Mouse (Mus musculus): ENCODE results near the gene Olfr1032.
"Not testable (repeated sequence)": the region's sequence is repeated elsewhere in the genome, so short reads cannot be mapped to it uniquely, and the experiment has no call there.

Gene Olfr1032

DNA sequence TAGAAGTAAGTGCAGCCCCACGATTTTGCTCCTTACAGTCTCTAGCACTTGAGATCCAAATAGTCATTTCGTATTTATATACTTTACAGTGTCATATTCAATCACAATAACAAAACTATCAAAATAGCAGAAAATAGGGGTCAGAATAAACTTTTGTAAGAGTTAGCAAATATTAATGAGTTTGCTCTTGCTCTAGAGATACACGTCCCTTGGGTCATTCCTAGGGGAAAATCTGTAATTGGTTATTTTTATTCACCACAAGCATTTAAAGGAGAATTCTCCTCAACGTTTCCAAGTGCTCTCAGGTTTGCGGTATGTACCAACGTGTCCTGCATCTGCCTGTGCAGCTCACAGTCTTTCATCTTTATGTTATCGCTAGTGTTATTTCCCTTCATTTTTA lies at the start of gene Olfr1032:
Gene Olfr1032, plus strand, starts transcription at position 301 of the 400 bp plus-strand sequence.
- DNase-seq (ENCODE audit: low read depth), result no peak

GRCm38 (mm10) chr2:85973595-85973994 lies 31.7 kb upstream of the Olfr1032 start, which contains the start of gene Olfr1029:
TSS of gene Olfr1029 (plus strand) at chr2:85973895.
- no peak for DNase-seq (ENCODE audit: low read depth)

GRCm38 (mm10) chr2:85978976-85979375 lies 26.4 kb upstream of the Olfr1032 start, which contains the start of gene Olfr1030:
TSS of gene Olfr1030 (plus strand) at chr2:85979276.
- no peak for DNase-seq (ENCODE audit: low read depth)

GRCm38 (mm10) chr2:85990004-85990403 lies 15.3 kb upstream of the Olfr1032 start, which contains the start of gene Olfr1031:
TSS of gene Olfr1031 (plus strand) at chr2:85990304.
- no peak for DNase-seq (ENCODE audit: low read depth)

DNA sequence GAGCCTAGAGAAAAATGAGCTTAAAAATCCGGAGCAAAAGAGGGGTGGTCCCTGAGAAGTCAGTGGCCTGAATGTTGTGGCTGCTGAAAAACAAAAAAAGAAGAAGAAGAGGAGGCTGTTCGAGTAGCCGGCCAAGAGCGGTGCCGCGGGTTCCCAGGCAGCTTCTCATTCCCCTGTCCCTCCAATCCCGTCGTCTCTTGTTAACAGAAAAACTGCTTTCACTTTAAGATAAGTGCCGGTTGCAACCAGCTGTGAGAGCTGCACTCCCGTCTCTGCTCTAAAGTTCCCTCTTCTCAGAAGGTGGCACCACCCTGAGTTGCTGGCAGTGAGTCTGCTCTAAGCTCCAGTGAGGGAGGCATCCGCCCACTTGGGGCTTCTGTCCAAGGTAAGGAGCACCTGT lies 15.1 kb downstream of the Olfr1032 start, which contains the start of gene Olfr1033:
Gene Olfr1033, plus strand, starts transcription at position 228 of the 400 bp plus-strand sequence.
- DNase-seq (ENCODE audit: low read depth), result not testable (repeated sequence)

DNA sequence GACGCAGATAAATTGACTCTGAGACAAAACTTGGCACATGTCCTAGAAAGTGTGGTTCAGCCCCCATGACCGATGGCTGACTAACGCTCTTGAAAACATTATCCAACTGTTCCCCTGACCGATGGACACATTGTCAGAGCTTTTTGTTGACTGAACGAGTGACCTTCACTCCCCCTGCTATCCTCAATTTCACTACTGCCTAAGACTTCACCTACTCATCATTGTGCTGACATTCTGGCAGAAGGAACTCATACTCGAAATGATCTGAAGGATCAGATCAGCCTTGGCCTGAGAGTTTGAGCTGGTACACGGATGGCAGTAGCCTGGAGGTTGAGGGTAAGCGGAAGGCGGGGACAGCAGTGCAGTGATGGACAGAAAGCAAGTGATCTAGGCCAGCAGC lies 16.2 kb downstream of the Olfr1032 start:
- DNase-seq (ENCODE audit: low read depth), result not testable (repeated sequence)

DNA sequence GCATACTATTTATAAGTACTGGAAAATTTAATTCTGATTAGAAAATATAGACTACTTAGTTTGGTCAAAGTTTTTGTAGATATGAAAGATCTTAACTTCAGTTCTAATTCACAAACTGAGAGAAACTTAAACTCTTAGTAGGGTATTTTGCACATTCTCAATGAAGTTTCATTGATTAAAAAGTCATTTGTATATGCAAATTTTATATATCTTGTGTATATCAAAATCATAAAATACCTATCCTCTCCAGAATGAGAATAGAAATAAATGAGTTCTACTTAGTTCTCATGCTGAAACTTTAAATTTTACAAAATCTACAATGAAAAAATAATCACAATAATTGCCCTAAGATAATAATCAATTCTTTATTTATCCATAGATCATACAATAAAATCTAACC lies 40.2 kb downstream of the Olfr1032 start, which contains the start of gene Olfr1034:
Gene Olfr1034, plus strand, starts transcription at position 301 of the 400 bp plus-strand sequence.
- no peak for DNase-seq (ENCODE audit: low read depth)

- DNase-seq (ENCODE audit: low read depth), result not testable (repeated sequence)
These were observed 45.4 kb downstream of the Olfr1032 start for GRCm38 (mm10) chr2:86050777-86051176.
